Mouse (Mus musculus): Measurements from ENCODE around the gene Tmem72.

Gene Tmem72

DNA sequence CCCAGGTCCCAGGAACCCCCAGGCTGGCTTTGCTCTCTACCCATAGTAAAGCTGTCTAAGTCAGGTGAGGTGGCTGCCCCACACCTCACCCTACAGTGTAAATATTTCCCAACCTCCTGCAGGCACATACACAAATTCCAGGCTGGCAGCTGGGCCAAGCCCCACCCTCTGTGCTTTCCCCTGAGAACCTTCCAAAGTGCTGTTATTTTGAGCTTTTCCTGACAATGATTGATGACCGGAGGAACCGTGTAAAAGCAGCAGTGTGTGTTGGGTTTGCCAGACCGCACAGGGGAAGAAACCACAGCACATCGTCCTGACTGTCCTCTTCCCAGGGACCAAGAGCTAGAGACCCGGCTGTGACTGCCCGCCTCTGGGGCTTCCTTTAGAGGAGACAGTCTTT lies 66.3 kb downstream of the Tmem72 start, which contains the start of gene Depp1:
TSS of gene Depp1 (plus strand) at position 204 of the 400 bp plus-strand sequence.
- no peak for DNase-seq (ENCODE audit: low spot score in 2 of 2)

DNA sequence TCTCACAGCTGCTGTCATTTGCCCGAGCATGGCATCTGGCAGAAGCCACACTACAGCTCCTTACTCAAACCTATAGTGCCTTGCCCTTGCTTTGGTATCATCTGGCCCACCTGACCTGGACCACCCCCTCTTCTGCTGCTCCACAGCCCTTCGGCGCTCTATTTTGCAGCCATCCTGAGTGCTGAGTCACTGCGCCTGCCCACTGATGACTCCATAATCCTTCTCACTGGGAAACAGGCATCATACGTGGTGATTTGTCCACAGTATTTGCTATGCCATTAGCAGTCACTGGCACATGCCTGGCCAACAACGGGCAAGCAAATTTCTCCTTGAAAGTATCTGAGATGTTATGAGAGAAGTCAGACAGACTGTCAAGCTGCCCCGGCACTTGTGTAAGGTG lies 66.9 kb downstream of the Tmem72 start:
- DNase-seq (ENCODE audit: low spot score in 2 of 2): no peak

DNA sequence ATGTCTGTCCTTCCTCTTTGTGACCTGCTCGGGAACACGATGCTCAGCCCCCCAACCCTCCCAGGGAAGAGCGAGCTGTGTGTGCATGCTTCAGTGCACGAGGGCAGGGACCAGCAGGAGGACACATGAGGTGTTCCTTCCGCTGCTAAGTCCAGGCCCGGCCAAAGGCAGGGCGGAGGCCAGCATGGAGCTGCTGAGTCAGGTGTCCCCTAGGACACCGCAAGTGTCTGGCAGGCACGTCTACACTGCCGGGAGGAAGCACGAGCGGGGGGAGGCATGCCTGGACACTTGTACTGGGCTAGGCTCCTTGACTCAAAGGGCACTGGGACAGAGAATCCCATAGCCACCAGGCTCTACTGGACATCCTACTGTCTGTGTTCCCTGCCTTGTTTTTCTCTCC lies 69.0 kb downstream of the Tmem72 start:
- DNase-seq (ENCODE audit: low spot score in 2 of 2): no peak

DNA sequence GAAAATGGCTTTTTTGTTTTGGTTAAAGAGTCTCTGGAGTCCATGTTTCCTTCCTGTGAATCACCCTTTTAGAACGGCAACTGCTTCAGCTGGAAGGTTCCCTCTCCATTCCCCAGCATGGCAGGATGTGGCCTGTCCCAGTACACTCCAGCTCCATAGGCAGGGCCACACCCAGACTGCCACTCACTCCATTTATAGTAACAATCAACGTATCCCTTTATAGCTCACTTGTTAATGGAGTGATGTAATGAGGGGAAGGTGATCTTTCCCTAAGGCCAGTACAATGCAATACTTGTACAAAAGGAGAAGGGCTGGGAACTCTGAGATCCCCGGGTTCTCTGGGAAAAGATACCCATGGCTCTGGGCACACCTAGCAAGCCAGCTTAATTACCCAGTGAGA lies 72.4 kb downstream of the Tmem72 start:
- no peak for DNase-seq (ENCODE audit: low spot score in 2 of 2)

DNA sequence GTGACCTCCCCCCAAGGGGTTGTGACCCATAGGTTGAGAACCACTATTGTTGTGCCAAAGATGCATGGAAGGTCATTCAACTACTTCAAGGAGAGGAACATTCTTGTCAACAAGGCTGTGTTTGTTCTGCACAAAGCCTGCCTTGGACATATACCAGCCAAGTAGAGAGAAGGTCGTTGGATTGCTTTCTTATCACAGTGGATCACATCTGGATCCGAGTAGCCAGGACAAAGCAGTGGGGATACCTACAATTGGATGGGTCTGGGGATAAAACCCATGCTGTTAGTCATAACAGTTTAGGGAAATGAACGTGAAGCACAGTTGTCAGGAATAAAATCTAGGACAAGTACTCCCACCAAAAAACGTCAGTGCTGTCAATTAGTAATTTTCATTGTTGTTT lies 72.8 kb downstream of the Tmem72 start:
- DNase-seq (ENCODE audit: low spot score in 2 of 2): no peak

DNA sequence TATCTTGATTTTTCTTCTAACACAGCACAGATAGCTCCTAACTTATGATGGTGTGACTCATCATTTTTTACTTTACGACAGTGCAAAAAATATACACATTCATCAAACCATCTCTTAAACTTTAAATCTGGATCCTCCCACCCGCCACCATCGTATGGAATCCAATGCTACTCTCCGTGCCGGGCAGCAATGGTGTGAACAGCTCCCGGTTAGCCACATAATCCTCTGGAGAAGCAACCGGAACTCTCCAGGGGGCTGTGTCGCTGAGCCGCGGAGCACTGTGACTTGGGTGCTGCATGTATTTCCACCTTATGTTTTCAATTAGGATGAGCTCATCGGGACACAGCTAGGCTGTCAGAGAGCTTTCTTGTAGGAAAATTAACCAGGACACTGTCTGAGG lies 73.8 kb downstream of the Tmem72 start:
- DNase-seq (ENCODE audit: low spot score in 2 of 2): no peak

DNA sequence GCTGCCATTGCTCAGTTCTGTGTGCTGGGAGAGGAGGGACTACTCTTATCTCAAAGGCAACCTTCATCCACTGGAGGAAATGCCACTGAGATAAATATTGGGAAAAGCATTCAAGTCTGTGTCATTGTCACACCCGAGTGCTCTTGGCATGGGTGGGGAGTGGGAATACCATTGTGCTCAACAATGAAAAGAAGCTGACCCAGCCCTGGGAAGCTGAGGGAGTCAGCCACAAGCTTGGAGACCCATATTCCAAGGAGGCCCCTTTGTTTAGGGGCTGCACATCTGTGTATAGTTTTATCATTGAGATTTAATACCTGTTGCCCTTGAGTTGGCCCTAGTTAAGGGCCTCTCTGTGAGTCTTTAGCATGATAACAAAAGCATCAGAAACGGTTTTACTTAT lies 77.0 kb downstream of the Tmem72 start:
- no peak for DNase-seq (ENCODE audit: low spot score in 2 of 2)

DNA sequence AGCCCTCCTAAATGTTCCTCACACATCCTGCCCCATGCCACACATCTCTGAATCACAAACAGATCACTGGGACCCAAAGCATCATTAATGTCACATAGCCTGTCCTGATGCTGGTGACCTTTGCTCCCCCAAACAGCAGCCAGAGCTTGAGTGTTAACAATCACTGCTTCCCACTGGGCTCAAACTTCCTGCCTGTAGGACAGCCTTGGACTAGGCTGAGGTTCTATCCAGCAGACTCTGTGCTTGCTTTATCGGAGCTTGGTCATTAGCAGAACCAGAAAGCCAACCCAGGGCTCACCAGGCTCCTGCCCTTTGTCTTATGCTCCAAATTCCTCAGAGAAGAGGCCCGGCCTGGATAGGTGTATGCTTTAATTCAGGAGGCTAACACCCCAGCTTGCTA lies 77.8 kb downstream of the Tmem72 start:
- no peak for DNase-seq (ENCODE audit: low spot score in 2 of 2)

DNA sequence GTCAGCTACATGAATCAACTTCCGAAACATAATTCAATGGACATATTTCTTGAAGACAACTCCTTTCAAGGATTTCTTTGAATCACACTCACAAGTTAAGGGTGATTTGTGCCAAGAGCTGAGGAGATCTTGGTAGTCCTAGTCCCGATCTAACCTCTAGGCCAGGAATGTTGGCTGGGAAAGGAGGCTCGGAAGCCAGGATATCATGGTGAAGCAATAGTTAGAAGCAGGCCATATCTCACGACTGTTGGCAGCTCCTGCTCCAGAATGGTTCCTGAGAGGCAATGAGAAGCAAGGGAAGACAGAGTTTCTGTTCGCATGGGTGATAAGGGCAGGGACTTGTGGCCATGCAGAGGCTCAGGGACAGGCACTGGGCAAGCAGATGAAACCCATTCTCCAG lies 79.2 kb downstream of the Tmem72 start:
- DNase-seq (ENCODE audit: low spot score in 2 of 2): no peak

DNA sequence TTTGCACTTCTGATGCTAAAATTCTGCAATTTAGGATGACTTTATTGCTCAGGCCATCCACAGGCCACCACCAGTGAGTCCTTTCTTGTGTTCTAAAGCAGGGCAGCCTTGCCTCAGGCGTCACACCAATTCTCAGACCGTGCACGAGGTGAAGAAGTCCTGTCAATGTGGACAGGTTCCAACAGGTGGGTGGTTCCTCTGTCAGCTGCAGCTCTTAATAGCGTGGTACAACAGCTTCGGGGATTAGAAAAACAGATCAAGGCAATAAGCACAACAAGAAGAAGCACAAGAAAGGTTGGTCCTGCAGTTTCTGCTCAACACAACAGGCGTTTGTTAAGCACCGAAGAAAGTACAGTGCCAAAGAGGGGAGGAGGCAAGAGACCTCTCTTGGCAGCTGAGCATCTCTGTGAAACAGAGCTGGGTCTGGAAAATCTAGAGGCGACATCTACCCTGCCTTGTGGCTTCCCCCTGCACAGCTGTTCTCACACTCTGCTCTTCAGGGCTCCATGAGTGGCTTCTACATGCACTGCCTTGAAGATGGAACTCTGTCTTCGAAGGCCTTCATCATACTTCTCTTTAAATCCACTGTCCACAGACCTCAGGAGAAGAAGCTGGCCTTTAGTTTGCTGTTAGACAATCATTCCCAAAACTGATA lies 80.0 kb downstream of the Tmem72 start:
- peak in 1 of 2 experiments; percentile 47 for DNase-seq (ENCODE audit: low spot score in 2 of 2)

DNA sequence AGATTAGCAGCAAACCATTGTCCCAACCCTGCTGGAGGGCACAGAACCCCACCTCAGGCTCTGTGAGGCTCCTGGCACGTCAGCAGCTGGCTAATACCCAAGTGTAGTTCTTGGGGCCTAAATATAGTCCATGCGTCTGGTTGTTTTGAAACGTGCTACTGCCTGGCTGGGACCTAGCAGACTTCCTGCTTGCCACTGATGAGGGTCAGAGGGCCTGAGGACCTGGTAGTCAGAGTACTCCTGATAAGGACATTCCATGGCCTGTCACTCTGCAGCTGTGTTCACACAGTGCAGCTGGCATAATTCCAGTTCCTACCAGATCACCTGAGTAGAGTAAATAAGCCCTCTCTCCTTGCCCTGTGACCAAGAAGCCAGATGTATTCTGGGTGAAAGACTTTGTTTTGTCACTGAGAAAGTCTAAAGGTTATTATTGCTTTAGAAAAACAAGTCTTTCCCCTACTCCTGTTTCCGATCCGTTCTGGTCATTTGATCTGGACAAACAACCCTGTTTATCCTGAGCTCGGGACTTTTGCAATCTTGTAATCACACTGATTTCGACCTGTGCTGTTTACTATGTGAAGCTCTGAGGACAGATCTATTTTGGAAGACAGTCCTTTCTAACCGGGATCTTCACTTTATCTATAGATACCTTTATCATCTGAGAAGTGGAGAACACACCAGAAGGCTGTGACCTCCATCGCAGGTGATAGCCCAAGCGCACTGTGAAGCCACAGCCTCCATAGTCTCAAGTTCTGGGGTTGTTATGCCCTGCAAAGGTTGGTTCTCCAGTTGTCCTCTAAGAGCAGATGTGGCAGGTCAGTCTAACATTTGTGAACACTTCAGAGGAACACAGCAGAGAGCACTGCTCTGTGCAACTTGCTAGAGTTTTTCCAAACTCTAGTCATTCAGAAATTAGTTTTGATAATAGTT lies 81.2 kb downstream of the Tmem72 start:
- peak in 1 of 2 experiments; percentile 58 for DNase-seq (ENCODE audit: low spot score in 2 of 2)

DNA sequence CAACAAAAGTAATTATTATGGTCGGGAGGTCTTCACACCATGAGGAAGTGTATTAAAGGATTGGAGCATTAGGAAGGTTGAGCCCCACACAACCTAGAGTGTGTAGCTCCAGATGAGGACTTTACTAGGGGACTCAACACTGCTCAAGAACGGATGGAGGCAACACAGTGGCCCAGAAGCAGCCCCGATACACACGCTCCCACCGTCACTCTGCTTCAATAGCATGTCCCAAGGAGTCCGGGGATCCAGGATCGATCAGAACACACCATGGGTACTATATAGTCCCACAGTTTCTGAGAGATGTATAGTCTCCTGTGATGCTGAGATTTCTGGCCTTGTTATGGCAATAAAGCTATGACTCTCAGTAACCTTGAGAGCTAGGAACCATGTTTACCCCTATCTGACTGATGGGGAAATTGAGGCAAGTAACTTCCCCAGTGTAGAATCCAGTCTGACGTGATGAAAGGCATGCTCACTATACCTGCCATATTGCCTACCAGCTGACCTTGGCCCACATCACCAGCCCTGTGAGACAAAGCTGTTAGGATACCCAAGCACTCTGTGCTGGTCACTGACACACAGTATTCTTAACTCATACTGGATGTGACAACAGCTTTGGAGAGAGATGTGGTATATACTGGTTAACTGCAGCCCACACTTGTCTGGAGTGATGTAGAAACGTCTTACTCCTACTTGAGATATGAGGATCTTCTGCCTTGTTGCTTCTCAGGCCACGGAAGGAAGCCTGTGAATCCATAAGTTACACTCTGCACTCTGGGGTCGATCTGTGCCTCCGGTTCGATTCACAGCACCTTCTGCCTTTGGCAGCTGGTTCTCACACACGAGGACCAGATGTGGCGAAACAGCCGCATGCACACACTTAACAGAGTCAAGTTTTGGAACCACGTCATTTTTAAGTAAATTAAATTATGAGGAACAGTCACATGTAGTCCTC lies 82.7 kb downstream of the Tmem72 start:
- peak in 1 of 2 experiments; percentile 49 for DNase-seq (ENCODE audit: low spot score in 2 of 2)

DNA sequence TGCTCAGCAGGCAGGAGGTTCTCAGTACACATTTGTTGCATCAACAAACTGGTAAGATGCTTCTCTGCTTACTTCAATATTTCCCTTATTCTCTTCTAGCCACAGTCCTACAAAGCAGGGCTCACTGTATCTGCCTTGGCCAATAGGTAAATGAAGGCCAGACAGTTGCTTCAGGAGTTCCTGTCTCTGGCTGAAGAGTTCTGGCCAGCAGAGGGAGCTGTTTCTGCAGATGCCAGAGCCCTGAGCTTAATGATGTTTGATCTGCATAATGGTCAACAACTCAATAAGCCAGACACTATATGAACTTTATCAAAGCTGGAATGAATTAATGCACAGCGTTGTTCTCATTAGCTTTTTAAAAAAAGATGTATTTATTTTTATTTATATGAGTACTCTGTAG lies 84.6 kb downstream of the Tmem72 start:
- DNase-seq (ENCODE audit: low spot score in 2 of 2): peak; percentile 73 to 89

DNA sequence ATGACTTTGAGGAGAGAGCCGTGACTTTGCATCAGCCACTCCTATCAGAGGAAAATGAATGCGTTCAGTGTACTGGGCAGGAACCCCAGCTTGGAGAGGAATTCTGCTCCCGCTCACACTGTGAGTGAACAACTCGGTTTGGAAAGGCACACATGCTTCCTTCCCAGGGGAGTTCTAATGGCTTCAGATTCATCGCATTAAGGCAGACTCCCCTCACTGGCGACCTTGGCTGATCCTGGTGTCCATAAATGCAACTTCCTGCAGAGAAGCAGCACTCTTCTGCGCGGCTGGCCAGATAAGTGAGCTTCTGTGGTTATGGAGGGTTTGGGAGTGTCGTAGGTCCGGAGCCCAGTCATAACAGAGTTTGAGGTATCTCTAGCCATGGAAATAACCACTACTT lies 86.9 kb downstream of the Tmem72 start:
- peak in 1 of 2 experiments; percentile 49 for DNase-seq (ENCODE audit: low spot score in 2 of 2)

Data from spleen, postnatal 4 days (tissue).